Mouse (Mus musculus): Measurements from ENCODE around the gene Agap3. TPM values are rescaled to one million over a fixed set of nuclear protein-coding genes. Genes with fewer than 3 reads are reported as not detected.
A peak's percentile ranks its signal among the peaks of the same experiment; 100 is the strongest.

Agap3 gene
- total RNA-seq, 2 experiments from 2014 or later, result 651 to 655 TPM

GRCm38 (mm10) chr5:24539571-24540296 lies 87.8 kb downstream of the Agap3 start:
- DNase-seq (ENCODE audit: low spot score in 2 of 2), result no peak
- no peak overlapping the region for H3K27ac ChIP-seq
- TF ChIP-seq CTCF (conservative IDR thresholded peaks at IDR 0.05), result no peak
- no peak overlapping the region for H3K4me3 ChIP-seq

- Histone ChIP-seq H3K27ac (no peak within 1 kb of the TSS), H3K4me3 (no peak within 1 kb of the TSS)
- no peak for TF ChIP-seq CTCF (conservative IDR thresholded peaks at IDR 0.05)
- peak in 1 of 2 experiments; percentile 30 for DNase-seq (ENCODE audit: low spot score in 2 of 2)
Observed at GRCm38 (mm10) chr5:24540387-24541143, 88.6 kb downstream of the Agap3 start, which contains the start of gene Asb10. Gene Asb10, minus strand, starts transcription at chr5:24540978.

DNA sequence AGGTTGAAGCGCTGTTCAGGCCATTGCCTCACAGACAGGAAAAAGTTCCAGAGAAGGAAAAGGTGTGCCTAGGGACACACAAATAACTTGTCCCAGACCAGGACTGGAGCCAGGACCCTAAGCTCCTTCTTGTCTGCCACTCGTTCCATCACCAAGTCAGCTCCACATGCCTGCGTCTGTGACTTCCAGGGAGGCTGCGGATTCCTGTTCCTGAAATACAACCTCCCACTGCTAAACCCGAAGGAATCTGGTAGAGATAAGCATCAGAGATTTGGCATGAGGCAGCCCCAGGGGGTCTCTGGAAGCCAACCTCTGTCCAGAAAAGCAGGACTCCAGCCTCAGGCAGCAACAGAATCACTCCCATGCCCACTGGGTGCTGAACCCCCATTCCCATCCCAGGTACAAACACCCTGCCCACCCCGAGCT lies 89.2 kb downstream of the Agap3 start:
- DNase-seq (ENCODE audit: low spot score in 2 of 2), result no peak
- Histone ChIP-seq H3K27ac (no peak overlapping the region), H3K4me3 (no peak overlapping the region)
- no peak for TF ChIP-seq CTCF (conservative IDR thresholded peaks at IDR 0.05)

DNA sequence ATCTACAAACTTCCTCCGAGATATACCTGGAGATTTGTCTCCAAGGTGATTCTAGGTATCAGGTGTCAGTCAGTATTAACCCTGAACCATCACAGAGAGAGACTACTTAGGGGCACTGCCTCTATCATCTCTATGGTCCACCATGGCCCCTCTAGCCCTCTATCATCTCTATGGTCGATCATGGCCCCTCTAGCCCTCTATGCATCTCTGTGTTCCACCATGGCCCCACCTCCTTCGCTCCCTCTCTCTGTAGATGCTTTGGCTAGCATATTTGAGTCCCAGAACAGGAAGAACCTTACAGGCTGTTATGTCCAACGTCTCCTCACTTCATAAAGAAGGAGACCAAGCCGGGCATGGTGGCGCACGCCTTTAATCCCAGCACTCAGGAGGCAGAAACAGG lies 90.7 kb downstream of the Agap3 start:
- Histone ChIP-seq H3K27ac (no peak overlapping the region), H3K4me3 (no peak overlapping the region)
- no peak for TF ChIP-seq CTCF (conservative IDR thresholded peaks at IDR 0.05)
- DNase-seq (ENCODE audit: low spot score in 2 of 2), result no peak

DNA sequence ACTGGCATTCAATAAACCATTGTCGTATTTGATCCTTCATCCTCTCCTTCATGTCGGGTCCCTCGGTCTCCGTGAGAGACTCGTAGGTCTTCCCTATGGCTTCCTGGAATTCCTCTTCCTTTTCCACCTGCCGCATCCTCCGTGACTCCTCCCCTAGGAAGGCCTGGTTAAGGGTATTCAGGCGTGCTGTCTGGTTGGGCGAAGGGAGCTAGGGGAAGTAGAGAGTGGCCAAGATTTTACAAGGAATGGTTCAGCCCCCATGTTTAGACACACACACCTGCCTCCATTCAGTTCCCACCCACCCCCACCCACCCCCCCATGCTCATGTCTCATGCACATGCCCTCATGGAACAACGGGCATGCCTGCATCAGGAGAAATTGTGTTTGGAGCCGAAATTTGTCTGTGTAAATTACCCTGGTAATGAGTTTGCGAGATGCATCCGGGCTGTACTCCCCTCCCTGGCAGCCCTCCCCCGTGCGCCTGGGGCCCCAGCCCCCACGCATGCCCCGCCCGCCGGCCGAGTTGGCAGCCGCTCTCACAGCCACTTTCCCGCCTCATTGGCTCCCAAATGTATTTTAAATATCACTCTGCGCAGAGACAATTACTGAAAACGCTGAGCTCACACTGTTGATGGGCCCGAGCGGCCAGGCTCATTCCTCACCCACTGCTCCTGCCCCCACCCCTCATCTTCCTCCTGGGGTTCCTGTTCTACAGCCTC lies 98.8 kb downstream of the Agap3 start:
- DNase-seq (ENCODE audit: low spot score in 2 of 2), result peak; percentile 65 to 67
- no peak for TF ChIP-seq CTCF (conservative IDR thresholded peaks at IDR 0.05)
- Histone ChIP-seq H3K27ac (no peak overlapping the region), H3K4me3 (peak overlapping the region; percentile 15; the same call in 1 of the 2 replicates)

GRCm38 (mm10) chr5:24551317-24551688 lies 99.3 kb downstream of the Agap3 start:
- Histone ChIP-seq H3K27ac (no peak overlapping the region), H3K4me3 (no peak overlapping the region; the same call in 1 of the 2 replicates)
- no peak for TF ChIP-seq CTCF (conservative IDR thresholded peaks at IDR 0.05)
- no peak for DNase-seq (ENCODE audit: low spot score in 2 of 2)

Other genes starting within 250 kb of the Agap3 start
- 10 to 100 TPM; 21.7 to 23.6 TPM for gene Kcnh2, start 100.6 kb upstream of the Agap3 start, total RNA-seq (2021)
- gene Nos3, start 87.4 kb upstream of the Agap3 start, total RNA-seq (2021), result 1 to 10 TPM; 6.6 to 7.8 TPM
- gene Atg9b, start 60.0 kb upstream of the Agap3 start, total RNA-seq (2021), result 1 to 10 TPM; 3.0 to 3.2 TPM
- 10 to 100 TPM; 50.8 to 57.0 TPM for gene Abcb8, start 58.5 kb upstream of the Agap3 start, total RNA-seq (2021)
- gene Asic3, start 38.8 kb upstream of the Agap3 start, total RNA-seq (2021), result under 1 TPM; 0.20 to 0.39 TPM
- gene Cdk5, start 28.6 kb upstream of the Agap3 start, total RNA-seq (2021), result 100 to 1,000 TPM; 118 to 136 TPM
- gene Slc4a2, start 28.3 kb upstream of the Agap3 start, total RNA-seq (2021), result 10 to 100 TPM; 32.5 to 37.6 TPM
- 100 to 1,000 TPM; 127 to 130 TPM for gene Fastk, start 6.9 kb upstream of the Agap3 start, total RNA-seq (2021)
- gene Tmub1, start 4.3 kb upstream of the Agap3 start, total RNA-seq (2021), result 10 to 100 TPM; 22.2 to 22.5 TPM
- under 1 TPM in 1 of 2 experiments, not detected in 1; 0.10 TPM for gene Gbx1, start 75.0 kb downstream of the Agap3 start, total RNA-seq (2021)
- gene Asb10, start 88.8 kb downstream of the Agap3 start, total RNA-seq (2021), result under 1 TPM in 1 of 2 experiments, not detected in 1; 0.31 TPM
- gene 4931409K22Rik, start 104.6 kb downstream of the Agap3 start, total RNA-seq (2021), result not detected
- 10 to 100 TPM; 75.9 to 81.4 TPM for gene Abcf2, start 125.3 kb downstream of the Agap3 start, total RNA-seq (2021)
- 10 to 100 TPM; 63.6 to 66.7 TPM for gene Chpf2, start 134.6 kb downstream of the Agap3 start, total RNA-seq (2021)
- 10 to 100 TPM; 88.7 to 90.9 TPM for gene Smarcd3, start 172.2 kb downstream of the Agap3 start, total RNA-seq (2021)
- 10 to 100 TPM; 65.9 to 69.0 TPM for gene Nub1, start 233.4 kb downstream of the Agap3 start, total RNA-seq (2021)

Measured in layer of hippocampus, adult 2 months (tissue).